Mouse (Mus musculus) CH12.LX (cell line): ENCODE data around the gene Mob3b. TPM values are rescaled to one million over a fixed set of nuclear protein-coding genes. Genes with fewer than 3 reads are reported as not detected.
A peak's percentile ranks its signal among the peaks of the same experiment; 100 is the strongest.

Experiments
- DNase-seq: peaks from one replicate; pipeline ENCODE4 v3.0.0-alpha.2; 2013; ENCODE audit errors: extremely low read depth
- H3K27ac ChIP-seq: 2 replicates; pipeline ENCODE4 v1.5.1; 2012; ENCODE audit warnings: low read depth, mild to moderate bottlenecking, control low read depth, moderate library complexity; ENCODE audit not compliant: insufficient read depth
- H3K27me3 ChIP-seq: replicated peaks from 2 replicates; pipeline ENCODE3; 2012; ENCODE audit warnings: inconsistent platforms
- H3K36me3 ChIP-seq, 2 experiments: replicated peaks in 1 of 2; 2 replicates each; pipeline versions ENCODE3 to v1.6.1; 2012; ENCODE audit warnings: inconsistent platforms in 1 of 2, low read length in 1 of 2, mild to moderate bottlenecking in 1 of 2, mixed read lengths in 1 of 2, moderate library complexity in 1 of 2; ENCODE audit not compliant: control insufficient read depth in 1 of 2, insufficient read depth in 1 of 2
- H3K4me1 ChIP-seq, 2 experiments: 2 replicates each; pipeline ENCODE4 v1.6.1; 2012; ENCODE audit warnings: inconsistent platforms in 1 of 2, moderate library complexity in 1 of 2; ENCODE audit not compliant: insufficient read depth in 2 of 2, control insufficient read depth in 1 of 2
- H3K4me2 ChIP-seq: 2 replicates; pipeline ENCODE4 v1.6.1; 2012; ENCODE audit warnings: low read depth, mild to moderate bottlenecking, control low read depth; ENCODE audit not compliant: poor library complexity, insufficient read depth, severe bottlenecking
- H3K4me3 ChIP-seq, 3 experiments: fragments of 150-350 bp in 1 of 3; sonication (generic) in 1 of 3; replicated peaks in 1 of 3; 2 replicates each; pipeline versions ENCODE3 to v1.5.1; 2011 to 2012; ENCODE audit warnings: low read depth in 2 of 3, low read length in 2 of 3, mild to moderate bottlenecking in 2 of 3, moderate library complexity in 2 of 3, control low read depth in 1 of 3, improper control_type of control experiment in 1 of 3, inconsistent platforms in 1 of 3, mixed read lengths in 1 of 3; ENCODE audit not compliant: poor library complexity in 1 of 3
- H3K79me2 ChIP-seq: replicated peaks from 2 replicates; pipeline ENCODE4 v1.6.1; 2012; ENCODE audit warnings: mild to moderate bottlenecking, moderate library complexity; ENCODE audit not compliant: control insufficient read depth, poor library complexity, insufficient read depth, severe bottlenecking; ENCODE audit errors: extremely low read depth
- H3K9ac ChIP-seq: 2 replicates; pipeline ENCODE4 v1.6.1; 2012; ENCODE audit warnings: low read depth, mild to moderate bottlenecking, control low read depth, moderate library complexity; ENCODE audit not compliant: insufficient read depth
- H3K9me3 ChIP-seq: replicated peaks from 2 replicates; pipeline ENCODE3; 2012; ENCODE audit warnings: low read length, inconsistent platforms, mixed read lengths
- BHLHE40 ChIP-seq: IDR thresholded peaks from 2 replicates; pipeline ENCODE4 v1.6.1; 2011; ENCODE audit warnings: mild to moderate bottlenecking, low read depth, low read length, improper control_type of control experiment
- CHD1 ChIP-seq: IDR thresholded peaks from 2 replicates; pipeline ENCODE4 v1.6.1; 2012; ENCODE audit warnings: low read depth, low read length, improper control_type of control experiment, inconsistent platforms
- CHD2 ChIP-seq: IDR thresholded peaks from 2 replicates; pipeline ENCODE4 v1.6.1; 2011; ENCODE audit warnings: low read length, improper control_type of control experiment
- CTCF ChIP-seq, 2 experiments: IDR thresholded peaks in 1 of 2; conservative IDR thresholded peaks in 1 of 2; 2 replicates each; pipeline ENCODE4 v1.5.1; 2011 to 2012; ENCODE audit warnings: low read depth in 2 of 2, low read length in 2 of 2, improper control_type of control experiment in 1 of 2, inconsistent platforms in 1 of 2, mild to moderate bottlenecking in 1 of 2, moderate library complexity in 1 of 2
- E2F4 ChIP-seq: IDR thresholded peaks from 2 replicates; pipeline ENCODE4 v1.6.1; 2011; ENCODE audit warnings: low read depth, low read length, improper control_type of control experiment; ENCODE audit not compliant: insufficient replicate concordance
- ELF1 ChIP-seq: IDR thresholded peaks from 2 replicates; pipeline ENCODE4 v1.6.1; 2014; ENCODE audit warnings: low read depth, mild to moderate bottlenecking, inconsistent platforms, low read length, improper control_type of control experiment
- EP300 ChIP-seq: IDR thresholded peaks from 2 replicates; pipeline ENCODE4 v1.6.1; 2011; ENCODE audit warnings: low read length, improper control_type of control experiment
- HCFC1 ChIP-seq: IDR thresholded peaks from 2 replicates; pipeline ENCODE4 v1.6.1; 2012; ENCODE audit warnings: low read depth, mild to moderate bottlenecking, inconsistent platforms, low read length, improper control_type of control experiment
- IRF4 ChIP-seq: IDR thresholded peaks from 2 replicates; pipeline ENCODE4 v1.6.1; 2014; ENCODE audit warnings: low read depth, mild to moderate bottlenecking, inconsistent platforms, low read length, improper control_type of control experiment
- MAFK ChIP-seq: IDR thresholded peaks from 2 replicates; pipeline ENCODE4 v1.6.1; 2011; ENCODE audit warnings: low read length, improper control_type of control experiment; ENCODE audit not compliant: insufficient replicate concordance
- MAX ChIP-seq: IDR thresholded peaks from 2 replicates; pipeline ENCODE4 v1.6.1; 2011; ENCODE audit warnings: low read length, improper control_type of control experiment
- MAZ ChIP-seq: IDR thresholded peaks from 2 replicates; pipeline ENCODE4 v1.6.1; 2012; ENCODE audit warnings: low read depth, mild to moderate bottlenecking, inconsistent platforms, low read length, improper control_type of control experiment, moderate library complexity
- MEF2A ChIP-seq: IDR thresholded peaks from 2 replicates; pipeline ENCODE4 v1.6.1; 2014; ENCODE audit warnings: low read depth, mild to moderate bottlenecking, inconsistent platforms, low read length, improper control_type of control experiment, borderline replicate concordance
- MXI1 ChIP-seq: IDR thresholded peaks from 2 replicates; pipeline ENCODE4 v1.6.1; 2011; ENCODE audit warnings: mild to moderate bottlenecking, low read depth, low read length, improper control_type of control experiment
- MYC ChIP-seq: IDR thresholded peaks from 2 replicates; pipeline ENCODE4 v1.6.1; 2011; ENCODE audit warnings: low read depth, mild to moderate bottlenecking, improper control_type of control experiment, low read length
- NRF1 ChIP-seq: IDR thresholded peaks from 2 replicates; pipeline ENCODE4 v1.6.1; 2014; ENCODE audit warnings: low read depth, mild to moderate bottlenecking, inconsistent platforms, low read length, improper control_type of control experiment, moderate library complexity
- POLR2A ChIP-seq: IDR thresholded peaks from 2 replicates; pipeline ENCODE4 v1.6.1; 2011; ENCODE audit warnings: low read depth, mild to moderate bottlenecking, improper control_type of control experiment, low read length
- RAD21 ChIP-seq: IDR thresholded peaks from 2 replicates; pipeline ENCODE4 v1.6.1; 2011; ENCODE audit warnings: low read depth, mild to moderate bottlenecking, low read length, improper control_type of control experiment, moderate library complexity
- SIN3A ChIP-seq: IDR thresholded peaks from 2 replicates; pipeline ENCODE4 v1.6.1; 2012; ENCODE audit warnings: low read length, improper control_type of control experiment, inconsistent platforms
- SMC3 ChIP-seq: IDR thresholded peaks from 2 replicates; pipeline ENCODE4 v1.6.1; 2011; ENCODE audit warnings: low read depth, low read length, improper control_type of control experiment
- TBP ChIP-seq: conservative IDR thresholded peaks from 2 replicates; pipeline ENCODE4 v1.6.1; 2011; ENCODE audit warnings: low read depth, low read length, improper control_type of control experiment
- TCF12 ChIP-seq: IDR thresholded peaks from 2 replicates; pipeline ENCODE4 v1.6.1; 2014; ENCODE audit warnings: low read depth, mild to moderate bottlenecking, inconsistent platforms, low read length, improper control_type of control experiment
- UBTF ChIP-seq: IDR thresholded peaks from 2 replicates; pipeline ENCODE4 v1.6.1; 2012; ENCODE audit warnings: low read depth, mild to moderate bottlenecking, inconsistent platforms, low read length, improper control_type of control experiment, moderate library complexity
- USF1 ChIP-seq: IDR thresholded peaks from 2 replicates; pipeline ENCODE4 v1.6.1; 2014; ENCODE audit warnings: low read depth, mild to moderate bottlenecking, inconsistent platforms, low read length, improper control_type of control experiment
- ZKSCAN1 ChIP-seq: IDR thresholded peaks from 2 replicates; pipeline ENCODE4 v1.6.1; 2012; ENCODE audit warnings: low read depth, inconsistent platforms, low read length, improper control_type of control experiment, borderline replicate concordance
- ZMIZ1 ChIP-seq: IDR thresholded peaks from 2 replicates; pipeline ENCODE4 v1.6.1; 2012; ENCODE audit warnings: low read depth, mild to moderate bottlenecking, inconsistent platforms, low read length, improper control_type of control experiment
- ZNF384 ChIP-seq: IDR thresholded peaks from 2 replicates; pipeline ENCODE4 v1.6.1; 2012; ENCODE audit warnings: low read depth, low read length, improper control_type of control experiment, inconsistent platforms
- dilution Hi-C: fragments of 300-500 bp; cut with MboI; formaldehyde crosslinking; loops from 2 replicates; pipeline ENCODE4 v1.14.3; 2020; ENCODE audit warnings: low sequenced_read_pairs; ENCODE audit not compliant: extremely low pct_unique_long_range_greater_than_20kb, extremely low pct_ligation_motif_present
- in situ Hi-C: fragments of 300-500 bp; cut with MboI; formaldehyde crosslinking; loops from 3 replicates; pipeline ENCODE4 v1.14.3; 2019; ENCODE audit warnings: low sequenced_read_pairs, low pct_ligation_motif_present, low pct_unique_long_range_greater_than_20kb, mixed read lengths
- polyA plus RNA-seq: library from polyadenylated mRNA; unstranded; fragments of >175 nt; gene quantifications from 2 replicates; pipeline ENCODE4 v1.2.1, GENCODE M21; 2012; ENCODE audit warnings: low read depth; ENCODE audit not compliant: insufficient read length
- total RNA-seq, 2 experiments: library from RNA; depleted of rRNA; stranded (reverse); fragments of 300-350 nt in 1 of 2; fragments of >200 nt in 1 of 2; gene quantifications; 2 replicates each; pipeline ENCODE4 v1.2.3; 2012 to 2014

Mob3b gene
- total and polyA plus RNA-seq, 3 experiments = 3.5 to 11.7 (median 11.0) TPM

GRCm38 (mm10) chr4:35156149-35156611 lies 1.1 kb downstream of the Mob3b start:
- H3K4me2 ChIP-seq = peak overlapping the region; percentile 83
- H3K27ac ChIP-seq = peak overlapping the region; percentile 81
- in situ Hi-C loops = loop anchor here (5.0 to 10.0 kb wide), 2 partner anchors 171 to 199 kb away; no protein-coding TSS in a partner anchor
- H3K9ac ChIP-seq = peak overlapping the region; percentile 67
- TF ChIP-seq USF1 (no peak), CTCF (conservative IDR thresholded peaks at IDR 0.05 in 1 of 2, IDR thresholded peaks at IDR 0.05 in 1 of 2; ENCODE audit: low read depth in 2 of 2, low read length in 2 of 2) (no peak), TBP (no peak), MAZ (0 out of 2 replicates have a peak, but pooled peaks have one; percentile 35), SMC3 (no peak), E2F4 (no peak), MXI1 (0 out of 2 replicates have a peak, but pooled peaks have one; percentile 28), POLR2A (peak; percentile 51; the same call in 1 of the 2 replicates), ZKSCAN1 (no peak), NRF1 (peak; percentile 81), MYC (no peak), MEF2A (no peak; the same call in 1 of the 2 replicates), MAFK (no peak), ZMIZ1 (no peak), SIN3A (no peak; the same call in none of the 2 replicates), CHD1 (no peak), HCFC1 (peak; percentile 9; the same call in 1 of the 2 replicates), TCF12 (peak; percentile 54; the same call in 1 of the 2 replicates), CHD2 (0 out of 2 replicates have a peak, but pooled peaks have one; percentile 11), BHLHE40 (peak; percentile 4; the same call in 1 of the 2 replicates), MAX (no peak), IRF4 (no peak; the same call in 1 of the 2 replicates), EP300 (no peak), UBTF (peak; percentile 87), RAD21 (no peak), ZNF384 (no peak), ELF1 (no peak)
- H3K79me2 ChIP-seq = peaks cover 8% of the 10 kb centered on the region
- peak; percentile 68 for DNase-seq
- H3K9me3 ChIP-seq = no peaks in the 10 kb centered on the region
- peaks cover 0 to 5% of the 10 kb centered on the region in 2 experiments for H3K36me3 ChIP-seq
- no peaks in the 10 kb centered on the region for H3K27me3 ChIP-seq
- peaks cover 5 to 35% of the 10 kb centered on the region in 2 experiments; a peak in 3 of 4 replicates for H3K4me1 ChIP-seq
- H3K4me3 ChIP-seq = peak overlapping the region; percentile 77 to 87 (median 82)
- dilution Hi-C loops = no loop called here
